Mouse (Mus musculus) kidney, postnatal 4 days (tissue): ENCODE measurements around the gene Cd55.
A peak's percentile ranks its signal among the peaks of the same experiment; 100 is the strongest.
"Not testable (repeated sequence)": the region's sequence is repeated elsewhere in the genome, so short reads cannot be mapped to it uniquely, and the experiment has no call there.

Experiments
- DNase-seq, 2 experiments: peaks; one replicate each; pipeline ENCODE4 v3.0.0; 2021; ENCODE audit warnings: mixed read lengths in 2 of 2

Cd55 gene

DNA sequence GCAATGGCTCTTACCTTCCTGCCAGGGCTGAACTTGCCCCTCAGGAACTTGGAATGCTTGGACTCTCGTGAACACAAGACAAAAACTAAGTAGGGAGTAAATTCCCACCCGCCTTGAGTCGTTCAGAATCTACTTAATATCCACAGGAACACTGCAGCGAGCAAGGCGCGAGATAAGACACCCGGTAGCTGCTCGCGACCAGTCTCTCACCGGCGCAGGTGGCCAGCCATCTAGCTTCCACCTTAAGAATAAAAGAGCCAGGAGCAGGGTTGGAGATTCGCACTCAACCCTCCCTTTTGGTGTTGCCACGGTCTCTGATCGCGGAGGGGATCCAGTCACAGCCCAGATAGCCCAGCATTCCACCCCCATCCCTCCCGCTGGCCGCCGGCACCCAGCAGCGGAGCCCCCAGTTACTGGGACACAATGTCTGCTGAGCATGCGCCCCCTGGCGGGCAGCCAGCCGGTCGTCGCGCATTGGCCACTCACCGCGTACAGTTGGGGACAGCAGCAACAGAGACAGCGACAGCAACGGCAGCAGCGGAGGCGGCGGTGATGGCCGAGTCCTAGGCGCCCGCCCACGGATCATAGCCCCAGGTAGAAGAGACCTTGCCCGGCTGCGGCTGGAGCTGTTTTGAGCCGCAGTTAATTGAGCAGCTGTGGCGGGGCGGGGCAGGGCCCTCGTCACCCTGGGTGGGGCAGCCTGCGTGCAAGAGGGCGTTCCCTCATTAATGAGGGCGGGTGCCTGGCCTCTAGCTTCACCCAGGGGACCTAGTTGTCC, at the start of gene Cd55:
Cd55 (minus strand) TSS at position 661 of the 778 bp plus-strand sequence.
- DNase-seq: peak; percentile 92 to 95

DNA sequence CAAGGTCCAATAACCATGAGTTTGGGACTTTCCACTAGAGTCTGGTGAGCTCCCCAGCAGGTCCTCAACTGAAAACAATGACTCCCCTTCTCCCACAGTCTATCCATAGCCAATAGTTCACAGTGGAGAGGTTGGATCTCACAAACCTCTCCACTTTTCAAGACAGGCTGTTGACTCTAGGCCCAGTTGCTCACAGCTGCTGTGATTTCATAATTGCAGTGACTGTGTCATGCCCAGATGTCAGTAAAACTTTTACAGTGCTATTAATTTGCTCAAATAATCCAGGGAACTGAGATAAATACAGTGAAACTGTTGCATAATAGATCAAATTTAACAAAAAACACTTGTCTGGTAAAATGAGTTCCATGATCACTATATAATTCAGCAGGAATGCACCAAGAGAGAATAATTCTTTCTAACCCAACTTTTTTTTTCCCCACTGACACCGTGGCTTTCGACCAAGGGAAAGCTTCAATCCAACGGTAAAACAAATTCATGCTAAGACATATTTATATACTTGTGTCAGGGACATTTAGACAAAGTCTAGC, 49.4 kb upstream of the Cd55 start:
- peak; percentile 47 to 52 for DNase-seq

DNA sequence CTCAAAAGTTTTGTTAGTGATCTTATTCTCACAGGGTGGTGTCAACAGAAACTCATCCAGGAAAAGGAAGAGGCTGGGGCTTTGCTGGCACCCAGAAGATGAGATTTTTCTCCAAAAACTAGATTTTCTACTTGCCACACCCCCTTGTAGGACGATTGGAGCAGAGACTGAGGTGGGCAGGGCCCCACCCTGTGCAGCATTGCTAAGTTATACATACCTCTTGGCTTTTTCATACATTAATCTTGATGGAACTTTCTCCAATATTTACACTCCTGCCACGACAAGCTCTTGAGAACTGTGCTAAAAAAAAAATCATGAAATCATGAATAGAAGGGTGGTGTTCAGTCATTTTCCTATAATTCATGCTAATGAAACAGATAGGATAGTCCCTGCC, 46.4 kb upstream of the Cd55 start:
- DNase-seq: no peak

DNA sequence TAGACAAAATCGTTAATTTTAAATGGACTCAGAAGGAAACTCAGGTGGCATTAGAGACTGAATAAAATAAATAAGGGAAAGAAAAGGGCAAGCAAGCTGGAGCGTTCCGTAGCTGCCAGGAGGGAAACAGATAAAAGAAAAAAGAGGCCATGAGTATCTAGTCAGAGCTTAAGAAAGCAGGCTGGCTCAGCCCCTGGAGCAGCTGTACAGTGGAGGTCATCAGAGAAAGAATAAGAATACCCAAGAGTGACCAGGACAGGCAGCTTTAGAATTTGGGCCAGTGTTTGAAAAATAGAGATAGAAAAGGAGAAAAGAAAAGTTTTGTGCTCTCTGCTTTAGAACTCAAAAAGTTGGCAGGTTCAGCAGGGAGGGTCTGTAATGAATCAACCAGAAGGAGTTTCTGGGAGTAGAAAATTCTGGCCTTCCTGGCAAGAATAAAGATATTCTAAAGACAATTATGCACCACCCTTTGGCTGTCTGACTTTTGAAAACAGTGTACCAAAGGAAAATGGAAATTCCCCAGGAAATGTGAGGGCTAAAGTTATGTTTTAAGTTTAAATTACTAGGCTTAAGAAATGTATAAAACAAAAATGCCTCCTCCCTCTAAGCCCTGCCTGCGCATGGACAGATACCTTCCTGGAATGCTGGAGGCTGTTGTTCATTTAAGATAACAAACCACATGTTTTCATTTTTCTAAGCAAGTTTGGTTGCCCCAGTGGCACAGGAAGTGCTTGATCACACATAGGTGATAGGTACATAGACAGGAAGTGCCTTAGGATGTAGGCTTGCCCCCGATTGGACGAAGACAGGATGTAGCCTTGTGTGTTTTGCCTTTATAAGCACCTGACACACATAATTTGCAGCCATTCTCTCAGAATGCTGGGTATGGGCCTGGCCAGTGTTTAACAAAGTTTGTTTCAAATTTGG, 45.7 kb upstream of the Cd55 start:
- no peak for DNase-seq

DNA sequence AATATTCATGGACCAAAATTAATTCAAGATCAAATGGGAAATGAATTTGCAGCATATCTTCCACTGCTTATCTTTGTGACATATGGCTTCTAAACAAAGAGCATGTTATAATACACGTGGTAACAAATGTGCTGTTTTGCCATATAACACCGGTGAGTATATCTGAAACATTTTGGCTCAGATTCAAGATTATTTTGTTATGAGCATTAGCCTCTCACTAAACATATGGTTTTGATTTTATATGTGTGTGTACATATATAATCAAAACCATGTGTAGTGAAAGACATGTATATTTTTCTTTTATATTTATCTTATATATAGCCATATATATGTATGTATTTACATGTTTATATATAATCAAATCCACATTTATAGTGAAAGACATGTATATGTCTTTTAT, 44.9 kb upstream of the Cd55 start:
- no peak for DNase-seq

- DNase-seq: no peak
Measured at GRCm38 (mm10) chr1:130499962-130500361, 37.4 kb upstream of the Cd55 start.

DNA sequence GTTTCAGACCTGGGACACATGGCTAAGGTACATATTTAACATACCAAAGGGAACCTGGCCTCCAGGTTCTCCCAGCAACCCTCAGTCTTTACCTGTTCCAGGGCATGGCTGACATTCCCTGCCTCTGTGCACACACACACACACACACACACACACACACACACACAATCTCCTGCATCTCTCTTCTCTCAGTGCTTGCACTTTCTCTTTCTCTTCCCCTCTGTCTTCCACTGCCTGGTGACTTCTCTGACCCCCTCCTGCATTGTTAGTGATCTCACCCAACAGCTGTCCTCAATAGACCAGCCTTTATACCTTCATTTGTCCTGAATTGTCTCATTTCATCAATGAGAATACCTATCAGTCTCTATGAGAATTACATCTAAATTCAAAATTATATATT, 35.8 kb upstream of the Cd55 start:
- no peak for DNase-seq

GRCm38 (mm10) chr1:130486816-130487545, 24.4 kb upstream of the Cd55 start:
- DNase-seq: no peak

GRCm38 (mm10) chr1:130485828-130486620, 23.5 kb upstream of the Cd55 start:
- DNase-seq: no peak

DNA sequence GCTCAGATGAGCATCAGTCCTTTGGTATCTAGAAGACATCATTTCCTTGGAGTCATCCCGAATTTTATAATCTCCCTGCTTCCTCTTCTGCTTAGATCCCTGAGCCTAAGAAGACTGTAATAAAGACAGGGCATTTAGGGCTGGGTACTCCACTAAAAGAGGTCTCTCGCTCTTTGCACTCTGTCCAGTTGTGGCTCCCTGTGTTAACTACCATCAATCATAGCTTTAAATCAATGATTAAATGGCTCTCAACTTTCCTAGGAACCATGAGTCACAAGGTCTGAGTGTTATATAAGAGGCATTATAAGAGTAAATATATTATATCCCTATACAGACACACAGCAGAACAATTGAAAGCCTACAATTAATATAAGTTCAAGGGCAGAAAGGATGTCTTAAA, 22.8 kb upstream of the Cd55 start:
- DNase-seq: no peak

DNA sequence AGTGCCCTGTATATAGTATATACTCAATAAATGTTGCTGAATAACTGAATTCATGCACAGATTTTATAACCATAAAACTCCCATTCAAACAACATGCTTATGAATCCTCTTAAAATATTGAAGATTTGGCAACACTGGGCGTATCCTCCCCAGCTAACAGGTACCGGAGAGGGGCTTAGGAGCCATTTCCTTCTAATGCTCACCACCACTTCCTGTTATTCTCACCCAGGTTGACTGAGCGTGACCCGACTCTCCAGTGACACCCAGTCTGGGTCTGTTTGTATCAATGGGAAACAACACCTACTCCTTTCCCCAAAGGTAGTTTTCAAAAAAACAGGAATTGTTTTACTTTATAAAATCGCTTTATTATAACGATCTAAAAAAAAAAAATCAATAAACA, 12.4 kb upstream of the Cd55 start:
- no peak for DNase-seq

GRCm38 (mm10) chr1:130474226-130474625, 11.7 kb upstream of the Cd55 start:
- DNase-seq: peak; percentile 4 to 6

DNA sequence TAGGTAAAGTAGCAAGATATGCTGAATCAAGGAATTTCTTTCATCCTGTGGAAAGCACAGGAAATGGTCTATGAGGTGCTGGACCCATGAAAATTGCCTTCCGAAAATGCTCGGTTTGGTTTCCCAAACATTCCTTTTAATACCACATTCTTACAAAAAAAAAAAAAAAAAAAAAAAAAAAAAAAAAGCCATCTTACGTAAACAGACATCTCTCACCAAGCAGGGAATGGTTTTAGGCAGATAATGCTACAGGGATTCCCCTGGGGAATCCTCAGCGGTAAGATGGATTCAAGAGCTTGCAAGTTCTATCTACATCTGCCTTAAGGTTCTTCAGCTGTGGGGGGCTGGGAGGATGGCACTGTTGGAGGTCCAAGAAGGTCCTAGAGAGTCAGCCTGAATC, 7.5 kb upstream of the Cd55 start:
- no peak for DNase-seq

DNA sequence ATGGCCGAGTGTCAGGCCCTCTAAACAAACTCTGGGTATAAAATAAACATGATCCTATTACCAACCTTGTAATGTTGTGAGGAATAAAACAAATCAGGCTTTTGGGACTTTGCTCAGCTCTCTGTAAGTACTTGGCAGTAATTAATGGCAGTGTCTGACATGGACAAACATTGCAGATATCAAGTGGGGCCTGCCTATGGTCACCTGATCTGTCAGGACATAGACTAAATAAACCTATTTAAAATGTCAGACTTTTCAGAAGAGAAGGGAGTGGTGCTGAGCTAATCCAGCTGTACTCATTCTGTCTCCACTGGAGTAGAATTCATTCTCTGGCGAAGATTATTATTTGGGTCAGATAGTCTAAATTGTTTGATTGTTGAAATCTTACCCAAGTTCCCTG, 4.9 kb upstream of the Cd55 start:
- no peak for DNase-seq

DNA sequence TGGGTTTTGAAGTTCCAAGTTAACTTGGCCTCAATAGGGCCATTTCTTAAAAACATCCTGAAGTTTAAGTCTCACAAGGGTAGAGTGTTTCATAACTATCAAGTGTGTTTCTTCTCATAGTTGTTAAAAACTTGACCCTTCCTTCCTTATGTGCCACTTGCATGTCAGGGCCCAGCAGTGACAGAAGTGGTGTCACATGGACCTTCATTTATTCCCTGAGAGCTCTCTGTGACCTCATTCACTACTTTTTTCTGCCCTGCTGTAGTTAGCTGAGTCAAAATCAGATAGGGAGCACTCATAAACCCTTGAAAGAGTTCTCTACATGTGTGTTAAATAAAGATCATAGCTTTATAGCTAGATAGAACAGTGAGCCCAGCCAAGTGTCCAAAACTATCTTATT, 1.6 kb upstream of the Cd55 start:
- no peak for DNase-seq

GRCm38 (mm10) chr1:130462867-130463266, 323 bp upstream of the Cd55 start:
- DNase-seq: no peak

- DNase-seq: no peak
Measured at GRCm38 (mm10) chr1:130455111-130455510, 7.4 kb downstream of the Cd55 start.

- not testable (repeated sequence) for DNase-seq
Measured at GRCm38 (mm10) chr1:130442930-130443329, 19.6 kb downstream of the Cd55 start.

GRCm38 (mm10) chr1:130430920-130431319, 31.6 kb downstream of the Cd55 start:
- DNase-seq: no peak

GRCm38 (mm10) chr1:130428667-130429066, 33.9 kb downstream of the Cd55 start:
- not testable (repeated sequence) for DNase-seq

DNA sequence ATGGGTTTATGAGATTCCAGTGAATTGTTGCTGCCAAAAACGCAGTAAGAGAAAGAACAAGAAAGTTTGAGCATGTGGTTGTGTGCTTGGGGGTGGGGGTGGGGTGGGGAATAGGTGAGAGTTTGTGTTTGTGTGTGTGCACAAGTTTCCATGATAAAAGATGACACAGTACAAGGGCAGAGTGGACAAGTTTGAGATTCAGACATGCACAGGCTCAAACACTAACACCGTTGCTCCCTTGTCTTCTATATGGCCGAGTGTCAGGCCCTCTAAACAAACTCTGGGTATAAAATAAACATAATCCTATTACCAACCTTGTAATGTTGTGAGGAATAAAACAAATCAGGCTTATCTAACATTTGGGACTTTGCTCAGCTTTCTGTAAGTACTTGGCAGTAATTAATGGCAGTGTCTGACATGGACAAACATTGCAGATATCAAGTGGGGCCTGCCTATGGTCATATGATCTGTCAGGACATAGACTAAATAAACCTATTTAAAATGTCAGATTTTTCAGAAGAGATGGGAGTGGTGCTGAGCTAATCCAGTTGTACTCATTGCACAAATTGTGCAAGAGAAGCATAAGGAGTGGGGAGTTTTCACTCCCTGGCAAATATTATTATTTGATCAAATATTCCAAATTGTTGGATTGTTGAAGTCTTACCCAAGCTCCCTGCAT, 35.2 kb downstream of the Cd55 start:
- not testable (repeated sequence) for DNase-seq
